Mouse (Mus musculus): Measurements from ENCODE around the gene R3hdm2. TPM values are rescaled to one million over a fixed set of nuclear protein-coding genes. Genes with fewer than 3 reads are reported as not detected.

R3hdm2 gene
- 22.6 and 29.9 TPM in 2 replicates for polyA plus RNA-seq (2015; fragmentation: Nextera tagmentation; extraction: Ambion mirVana)

GRCm38 (mm10) chr10:127380251-127380691, at the start of gene R3hdm2:
Gene R3hdm2 (plus strand): TSS chr10:127380327.
- H3K4me2 ChIP-seq (ENCODE audit: low read depth, low read length): peak within 1 kb of the TSS; percentile 86
- H3K27ac ChIP-seq (ENCODE audit: low read length): peak within 1 kb of the TSS; percentile 97
- no peaks in the 10 kb centered on the region for H3K36me3 ChIP-seq (ENCODE audit: control insufficient read depth, insufficient read depth)
- peak within 1 kb of the TSS; percentile 94 for H3K9ac ChIP-seq (ENCODE audit: low read length)
- H3K9me3 ChIP-seq (replicated peaks; ENCODE audit: control insufficient read depth, low read length): no peaks in the 10 kb centered on the region
- H3K4me3 ChIP-seq (ENCODE audit: low read length): peak within 1 kb of the TSS; percentile 79
- H3K27me3 ChIP-seq (ENCODE audit: control insufficient read depth, insufficient read depth, low read length): no peaks in the 10 kb centered on the region
- peaks cover 7% of the 10 kb centered on the region for H3K4me1 ChIP-seq (ENCODE audit: control insufficient read depth, insufficient read depth, low read length)
- WGBS: under 1% methylated on average over 53 of the region's 53 CpGs
- peak; percentile 95 for ATAC-seq (replicated peaks; ENCODE audit: extremely low read depth, insufficient read depth, low FRiP score)

DNA sequence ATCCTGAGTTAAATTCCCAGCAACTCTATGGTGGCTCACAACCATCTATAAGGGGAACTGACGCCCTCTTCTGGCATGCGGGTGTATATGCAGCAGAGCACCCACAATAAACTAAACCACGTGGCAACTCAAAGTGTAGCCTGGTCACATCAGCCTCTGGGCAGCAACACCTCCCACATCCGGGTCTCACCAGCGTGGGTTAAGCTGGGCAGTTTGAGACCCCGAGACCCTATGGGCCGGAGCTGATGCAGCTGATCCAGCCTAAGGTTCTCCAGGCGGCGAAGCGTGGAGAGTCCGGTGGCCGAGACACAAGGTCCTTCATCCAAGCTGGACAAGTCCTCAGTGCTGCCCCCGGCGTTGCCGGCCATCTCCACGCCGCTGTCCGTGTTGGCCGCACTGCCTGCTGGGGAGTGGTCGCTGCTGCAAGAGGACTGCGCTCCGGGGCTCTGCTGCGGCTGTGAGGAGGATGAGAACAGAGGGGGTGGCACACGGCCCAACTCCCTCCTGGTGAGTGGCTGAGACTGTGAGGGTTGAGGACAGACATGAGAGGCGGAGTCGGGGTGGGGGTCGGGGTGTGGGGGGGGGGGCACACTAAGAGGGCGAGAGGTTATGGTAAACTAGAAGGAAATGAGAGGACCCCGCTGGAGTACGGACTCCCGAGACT, 47.8 kb upstream of the R3hdm2 start:
- 39% methylated on average over 29 of the region's 31 CpGs for WGBS
- no peak overlapping the region; the same call in 1 of the 2 replicates for H3K9ac ChIP-seq (ENCODE audit: low read length)
- H3K4me2 ChIP-seq (ENCODE audit: low read depth, low read length): peak overlapping the region; percentile 29; the same call in 1 of the 2 replicates
- peaks cover 21% of the 10 kb centered on the region for H3K27me3 ChIP-seq (ENCODE audit: control insufficient read depth, insufficient read depth, low read length)
- no peak for ATAC-seq (replicated peaks; ENCODE audit: extremely low read depth, insufficient read depth, low FRiP score)
- no peak overlapping the region for H3K4me3 ChIP-seq (ENCODE audit: low read length)
- no peak overlapping the region for H3K27ac ChIP-seq (ENCODE audit: low read length)
- H3K36me3 ChIP-seq (ENCODE audit: control insufficient read depth, insufficient read depth): no peaks in the 10 kb centered on the region
- no peaks in the 10 kb centered on the region; the same call in 1 of the 2 replicates for H3K9me3 ChIP-seq (replicated peaks; ENCODE audit: control insufficient read depth, low read length)
- H3K4me1 ChIP-seq (ENCODE audit: control insufficient read depth, insufficient read depth, low read length): no peaks in the 10 kb centered on the region

DNA sequence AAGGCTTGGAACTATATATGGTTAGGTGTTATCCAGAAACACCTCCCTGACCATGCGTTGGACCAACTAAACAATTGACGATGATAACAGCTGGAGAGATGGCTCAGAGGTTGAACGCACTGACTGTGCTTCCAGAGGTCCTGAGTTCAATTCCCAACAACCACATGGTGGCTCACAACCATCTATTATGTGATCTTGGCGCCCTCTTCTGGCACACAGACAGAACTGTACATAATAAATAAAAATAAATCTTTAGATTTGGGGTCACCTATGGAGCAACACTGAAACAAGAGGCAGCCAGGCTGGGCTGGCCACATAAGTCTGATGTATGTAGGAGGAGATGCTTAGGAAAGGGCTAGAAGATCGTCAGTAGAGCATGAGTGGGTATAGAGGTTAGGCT, 47.0 kb upstream of the R3hdm2 start:
- H3K4me3 ChIP-seq (ENCODE audit: low read length): no peak overlapping the region
- H3K27ac ChIP-seq (ENCODE audit: low read length): no peak overlapping the region
- no peak overlapping the region for H3K4me2 ChIP-seq (ENCODE audit: low read depth, low read length)
- H3K9ac ChIP-seq (ENCODE audit: low read length): no peak overlapping the region
- H3K36me3 ChIP-seq (ENCODE audit: control insufficient read depth, insufficient read depth): no peaks in the 10 kb centered on the region
- H3K9me3 ChIP-seq (replicated peaks; ENCODE audit: control insufficient read depth, low read length): no peaks in the 10 kb centered on the region
- no peak for ATAC-seq (replicated peaks; ENCODE audit: extremely low read depth, insufficient read depth, low FRiP score)
- WGBS: 64% methylated on average over 5 of the region's 5 CpGs
- no peaks in the 10 kb centered on the region for H3K4me1 ChIP-seq (ENCODE audit: control insufficient read depth, insufficient read depth, low read length)
- H3K27me3 ChIP-seq (ENCODE audit: control insufficient read depth, insufficient read depth, low read length): peaks cover 18% of the 10 kb centered on the region

DNA sequence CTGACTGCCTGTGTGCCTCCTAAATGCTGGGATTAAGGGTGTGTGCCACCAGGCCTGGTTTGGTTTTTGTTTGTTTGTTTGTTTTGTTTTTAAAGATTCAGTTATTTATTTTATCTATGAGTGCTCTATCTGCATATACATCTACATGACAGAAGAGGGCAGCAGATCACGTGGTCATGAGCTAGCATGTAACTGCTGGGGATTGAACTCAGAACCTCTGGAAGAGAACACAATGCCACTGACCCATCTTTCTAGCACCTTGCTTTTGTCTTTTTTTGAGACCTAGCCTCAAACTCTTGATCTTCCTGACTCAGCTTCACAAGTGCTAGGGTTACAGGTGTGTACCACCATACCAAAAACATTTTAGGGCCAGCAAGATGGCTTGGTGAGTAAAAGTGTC, 44.9 kb upstream of the R3hdm2 start:
- H3K36me3 ChIP-seq (ENCODE audit: control insufficient read depth, insufficient read depth): no peaks in the 10 kb centered on the region
- no peak overlapping the region for H3K4me3 ChIP-seq (ENCODE audit: low read length)
- no peak for ATAC-seq (replicated peaks; ENCODE audit: extremely low read depth, insufficient read depth, low FRiP score)
- peaks cover 11% of the 10 kb centered on the region for H3K4me1 ChIP-seq (ENCODE audit: control insufficient read depth, insufficient read depth, low read length)
- H3K27me3 ChIP-seq (ENCODE audit: control insufficient read depth, insufficient read depth, low read length): peaks cover 14% of the 10 kb centered on the region
- no peak overlapping the region for H3K9ac ChIP-seq (ENCODE audit: low read length)
- H3K27ac ChIP-seq (ENCODE audit: low read length): no peak overlapping the region
- WGBS: 66% methylated on average over 1 of the region's 1 CpGs
- H3K9me3 ChIP-seq (replicated peaks; ENCODE audit: control insufficient read depth, low read length): no peaks in the 10 kb centered on the region
- no peak overlapping the region for H3K4me2 ChIP-seq (ENCODE audit: low read depth, low read length)

DNA sequence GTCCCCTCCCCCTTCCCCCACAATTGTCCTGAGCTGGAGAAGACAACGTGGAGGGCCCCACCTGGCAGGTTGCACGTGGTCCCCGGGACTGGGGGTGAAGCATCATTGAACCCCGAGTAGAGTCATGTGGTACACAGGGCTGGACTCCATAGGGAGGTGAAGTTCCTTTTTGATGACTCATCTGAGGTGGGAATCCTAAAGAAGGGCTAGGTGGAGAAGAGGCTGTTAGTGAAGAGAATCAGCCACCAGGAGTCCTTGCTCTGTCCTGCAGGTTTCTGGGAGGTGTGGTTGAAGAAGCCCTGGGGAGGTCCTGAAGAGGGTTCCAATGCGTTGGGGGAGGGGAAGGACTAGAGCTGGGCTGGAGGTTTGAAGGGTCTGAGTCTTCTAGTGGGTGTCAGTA, 43.2 kb upstream of the R3hdm2 start:
- peaks cover 23% of the 10 kb centered on the region for H3K27me3 ChIP-seq (ENCODE audit: control insufficient read depth, insufficient read depth, low read length)
- ATAC-seq (replicated peaks; ENCODE audit: extremely low read depth, insufficient read depth, low FRiP score): no peak
- WGBS: 47% methylated on average over 5 of the region's 5 CpGs
- no peak overlapping the region for H3K9ac ChIP-seq (ENCODE audit: low read length)
- H3K9me3 ChIP-seq (replicated peaks; ENCODE audit: control insufficient read depth, low read length): no peaks in the 10 kb centered on the region
- no peak overlapping the region for H3K4me2 ChIP-seq (ENCODE audit: low read depth, low read length)
- H3K36me3 ChIP-seq (ENCODE audit: control insufficient read depth, insufficient read depth): no peaks in the 10 kb centered on the region
- peaks cover 23% of the 10 kb centered on the region for H3K4me1 ChIP-seq (ENCODE audit: control insufficient read depth, insufficient read depth, low read length)
- H3K27ac ChIP-seq (ENCODE audit: low read length): no peak overlapping the region
- no peak overlapping the region for H3K4me3 ChIP-seq (ENCODE audit: low read length)

GRCm38 (mm10) chr10:127337536-127338099, 42.5 kb upstream of the R3hdm2 start:
- no peak overlapping the region for H3K4me2 ChIP-seq (ENCODE audit: low read depth, low read length)
- peaks cover 23% of the 10 kb centered on the region for H3K27me3 ChIP-seq (ENCODE audit: control insufficient read depth, insufficient read depth, low read length)
- no peak overlapping the region for H3K4me3 ChIP-seq (ENCODE audit: low read length)
- no peak overlapping the region for H3K9ac ChIP-seq (ENCODE audit: low read length)
- no peaks in the 10 kb centered on the region for H3K9me3 ChIP-seq (replicated peaks; ENCODE audit: control insufficient read depth, low read length)
- peaks cover 26% of the 10 kb centered on the region for H3K4me1 ChIP-seq (ENCODE audit: control insufficient read depth, insufficient read depth, low read length)
- H3K36me3 ChIP-seq (ENCODE audit: control insufficient read depth, insufficient read depth): no peaks in the 10 kb centered on the region
- ATAC-seq (replicated peaks; ENCODE audit: extremely low read depth, insufficient read depth, low FRiP score): no peak
- no peak overlapping the region for H3K27ac ChIP-seq (ENCODE audit: low read length)
- 65% methylated on average over 6 of the region's 6 CpGs for WGBS

DNA sequence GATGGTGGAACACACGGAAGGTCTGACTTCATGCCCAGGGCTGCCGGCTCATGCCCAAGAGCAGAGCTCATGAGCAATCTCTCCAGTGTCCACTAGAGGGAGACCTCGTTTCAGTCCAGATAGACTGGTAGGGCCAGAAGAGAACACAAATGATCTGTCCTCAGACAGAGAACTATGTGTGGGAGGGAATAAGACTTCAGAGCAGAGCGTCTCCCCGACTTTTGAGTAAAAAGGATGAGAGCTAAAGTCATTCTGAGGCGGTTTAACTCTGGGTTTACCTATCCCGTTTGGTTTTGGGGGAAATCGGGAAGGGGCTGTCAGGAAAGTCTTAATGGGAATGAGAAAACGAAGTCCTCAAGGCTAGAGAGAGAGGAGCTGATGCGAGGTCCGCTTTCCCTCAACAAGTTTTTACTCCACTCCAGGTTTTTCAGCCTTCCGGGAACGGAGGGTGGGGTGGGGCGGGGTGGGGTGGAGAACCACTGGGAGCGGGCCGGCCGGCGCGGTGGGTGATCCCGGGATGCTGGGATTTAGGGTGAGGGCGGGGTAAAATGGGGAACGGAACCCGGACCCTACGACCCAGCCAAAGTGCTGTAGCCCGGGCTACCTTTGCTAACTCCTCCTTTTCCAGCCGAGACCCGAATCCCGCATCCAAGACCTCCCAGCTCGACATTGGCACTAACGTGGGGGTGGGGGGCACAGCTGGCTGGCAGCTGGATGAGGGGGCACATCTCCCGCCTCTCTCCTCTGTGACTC, 41.0 kb upstream of the R3hdm2 start:
- H3K27ac ChIP-seq (ENCODE audit: low read length): no peak overlapping the region
- peak overlapping the region; percentile 61 for H3K9ac ChIP-seq (ENCODE audit: low read length)
- no peaks in the 10 kb centered on the region for H3K9me3 ChIP-seq (replicated peaks; ENCODE audit: control insufficient read depth, low read length)
- H3K4me1 ChIP-seq (ENCODE audit: control insufficient read depth, insufficient read depth, low read length): peaks cover 26% of the 10 kb centered on the region
- peak overlapping the region; percentile 59 for H3K4me3 ChIP-seq (ENCODE audit: low read length)
- under 1% methylated on average over 28 of the region's 31 CpGs for WGBS
- H3K4me2 ChIP-seq (ENCODE audit: low read depth, low read length): peak overlapping the region; percentile 98
- peak; percentile 82 for ATAC-seq (replicated peaks; ENCODE audit: extremely low read depth, insufficient read depth, low FRiP score)
- peaks cover 22% of the 10 kb centered on the region for H3K27me3 ChIP-seq (ENCODE audit: control insufficient read depth, insufficient read depth, low read length)
- H3K36me3 ChIP-seq (ENCODE audit: control insufficient read depth, insufficient read depth): no peaks in the 10 kb centered on the region

- H3K4me3 ChIP-seq (ENCODE audit: low read length): peak overlapping the region; percentile 59
- 0 out of 2 replicates have a peak, but pooled peaks have one; percentile 20 for ATAC-seq (replicated peaks; ENCODE audit: extremely low read depth, insufficient read depth, low FRiP score)
- peak overlapping the region; percentile 61 for H3K9ac ChIP-seq (ENCODE audit: low read length)
These were observed 40.2 kb upstream of the R3hdm2 start for GRCm38 (mm10) chr10:127339683-127340576.

More at GRCm38 (mm10) chr10:127339683-127340576, 40.2 kb upstream of the R3hdm2 start:
- 0% methylated on average over 39 of the region's 42 CpGs for WGBS
- H3K4me1 ChIP-seq (ENCODE audit: control insufficient read depth, insufficient read depth, low read length): peaks cover 26% of the 10 kb centered on the region
- peak overlapping the region; percentile 98 for H3K4me2 ChIP-seq (ENCODE audit: low read depth, low read length)
- H3K36me3 ChIP-seq (ENCODE audit: control insufficient read depth, insufficient read depth): no peaks in the 10 kb centered on the region
- H3K27ac ChIP-seq (ENCODE audit: low read length): no peak overlapping the region
- no peaks in the 10 kb centered on the region for H3K9me3 ChIP-seq (replicated peaks; ENCODE audit: control insufficient read depth, low read length)
- H3K27me3 ChIP-seq (ENCODE audit: control insufficient read depth, insufficient read depth, low read length): peaks cover 21% of the 10 kb centered on the region

All from heart, embryonic 16.5 days (tissue).